Mouse (Mus musculus) adrenal gland, postnatal 14 days (tissue): ENCODE results near the gene Fkbp14. TPM values are rescaled to one million over a fixed set of nuclear protein-coding genes. Genes with fewer than 3 reads are reported as not detected.

ENCODE experiments used
- DNase-seq: peaks from one replicate; pipeline ENCODE4 v3.0.0; 2021; ENCODE audit warnings: mixed read lengths
- long read RNA-seq, 2 experiments: library from polyadenylated mRNA; stranded (forward); transcript quantifications; one replicate each; pipeline ENCODE4 v2.0.0; 2021
- total RNA-seq: library from RNA; stranded (reverse); gene quantifications from 2 replicates; pipeline ENCODE4 v1.2.3, GENCODE M21; 2021

The Fkbp14 gene
- 17.9 and 20.1 TPM in 2 replicates for total RNA-seq
- long read RNA-seq, experiment 1, transcript Fkbp14-201 (4 exons, 2,694 nt) = major isoform, 15 of 18 reads
- long read RNA-seq, experiment 1, partial matches to known transcripts = 1 of 18 reads
- long read RNA-seq, experiment 1, other reads (novel, unspliced or antisense) = 2 of 18 reads
- long read RNA-seq, experiment 2, transcript Fkbp14-201 (4 exons, 2,694 nt) = major isoform, 17 of 20 reads
- long read RNA-seq, experiment 2, partial matches to known transcripts = 0 of 20 reads
- long read RNA-seq, experiment 2, other reads (novel, unspliced or antisense) = 1 of 20 reads

DNA sequence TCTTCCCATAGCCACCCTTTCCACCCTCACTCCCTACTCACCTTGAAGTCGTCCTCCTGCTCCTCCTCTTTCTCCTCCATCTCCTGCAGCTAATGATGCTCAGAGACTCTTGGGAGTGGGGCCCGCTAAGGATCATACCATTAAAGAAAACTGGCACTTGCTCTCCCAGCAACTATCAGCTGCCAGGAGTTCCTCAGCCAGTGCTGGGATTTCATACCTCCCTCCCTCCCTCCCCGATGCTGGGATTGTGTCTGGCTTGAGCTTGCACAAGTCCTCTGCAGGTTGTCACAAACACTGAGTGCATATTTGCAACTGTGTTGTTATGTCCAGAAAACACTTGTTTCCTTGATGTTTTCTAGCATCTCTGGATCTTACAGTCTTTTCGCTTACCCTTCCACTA, at the start of gene Fkbp14:
Gene Fkbp14, minus strand, starts transcription at position 101 of the 400 bp plus-strand sequence.
- DNase-seq = no peak

DNA sequence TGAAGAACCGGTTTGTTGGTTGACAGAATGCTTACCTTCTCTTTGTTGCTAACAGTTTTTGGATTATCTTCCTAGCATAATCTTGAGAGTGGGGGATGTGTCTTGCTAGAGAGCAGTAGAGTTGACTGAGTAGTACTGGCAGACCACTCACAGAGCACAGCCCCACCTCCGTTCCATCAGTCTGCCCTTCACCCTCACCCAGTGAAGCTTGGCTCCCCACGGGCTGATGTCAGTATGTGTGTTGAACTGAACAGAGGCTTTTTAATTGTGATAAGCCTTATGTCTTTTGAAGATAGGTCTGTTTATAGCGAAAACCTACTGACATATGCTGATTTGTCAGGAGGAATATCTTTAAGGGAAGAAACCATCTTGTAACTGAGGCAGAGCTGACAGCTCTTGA, 46.1 kb upstream of the Fkbp14 start:
- DNase-seq = no peak

GRCm38 (mm10) chr6:54641953-54642352, 44.8 kb upstream of the Fkbp14 start:
- no peak for DNase-seq

GRCm38 (mm10) chr6:54639877-54640276, 42.8 kb upstream of the Fkbp14 start:
- DNase-seq = no peak

DNA sequence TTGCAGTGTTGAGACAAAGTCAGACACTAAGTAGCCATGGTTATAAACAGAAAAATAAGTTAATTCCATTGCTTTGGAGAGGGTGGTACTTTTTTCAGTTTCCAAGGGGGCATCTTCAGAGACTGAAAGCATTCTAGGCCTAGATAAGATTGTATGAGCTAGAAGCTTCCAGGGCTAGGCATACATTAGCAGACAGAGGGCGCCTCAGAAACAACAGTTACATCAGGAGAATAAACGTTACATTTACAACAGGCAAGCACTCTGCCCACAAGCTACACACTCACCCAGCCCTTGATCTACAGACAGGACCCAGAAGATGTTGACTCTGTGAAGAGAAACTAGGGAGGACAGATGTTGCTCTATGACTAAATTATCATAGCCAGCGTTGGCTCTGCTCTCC, 34.4 kb upstream of the Fkbp14 start:
- DNase-seq = no peak

GRCm38 (mm10) chr6:54629734-54630133, 32.6 kb upstream of the Fkbp14 start:
- DNase-seq = peak; percentile 47

GRCm38 (mm10) chr6:54628381-54628780, 31.3 kb upstream of the Fkbp14 start:
- DNase-seq = no peak

DNA sequence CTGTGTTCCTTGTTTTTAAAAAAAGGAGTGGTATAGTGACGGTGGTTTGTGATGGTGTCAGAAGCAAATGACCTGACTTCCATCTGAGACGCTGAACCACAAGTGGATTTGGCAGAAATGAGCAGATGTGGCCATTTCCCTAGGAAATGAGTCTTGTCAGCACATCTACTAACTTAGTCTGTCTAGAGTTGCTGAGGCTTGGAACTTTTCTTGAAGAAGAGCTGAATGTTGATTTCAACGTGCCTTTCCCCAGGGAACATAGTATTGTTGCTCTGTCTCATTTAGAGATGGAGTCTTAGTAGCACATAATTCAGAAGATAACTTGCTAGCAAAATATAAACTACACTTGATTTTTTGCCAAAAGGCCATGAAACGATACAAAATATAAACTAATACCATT, 23.2 kb upstream of the Fkbp14 start:
- DNase-seq = no peak

- DNase-seq = no peak
These were observed 22.4 kb upstream of the Fkbp14 start for GRCm38 (mm10) chr6:54619530-54619929.

GRCm38 (mm10) chr6:54617363-54617762, 20.3 kb upstream of the Fkbp14 start:
- DNase-seq = no peak

DNA sequence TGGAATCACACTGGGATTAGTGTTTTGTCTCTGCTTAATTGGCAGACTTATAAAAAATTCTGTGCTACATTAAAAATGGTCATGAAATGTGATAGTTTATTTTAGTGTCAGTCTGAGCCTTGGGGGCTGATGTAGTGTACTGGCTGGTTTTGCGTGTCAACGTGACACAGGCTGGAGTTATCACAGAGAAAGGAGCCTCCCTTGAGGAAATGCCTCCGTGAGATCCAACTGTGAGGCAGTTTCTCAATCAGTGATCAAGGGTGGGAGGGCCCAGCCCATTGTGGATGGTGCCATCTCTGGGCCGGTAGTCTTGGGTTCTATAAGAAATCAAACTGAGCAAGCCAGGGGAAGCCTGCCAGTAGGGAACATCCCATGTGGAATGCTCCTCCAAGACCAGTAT, 9.1 kb upstream of the Fkbp14 start:
- no peak for DNase-seq

DNA sequence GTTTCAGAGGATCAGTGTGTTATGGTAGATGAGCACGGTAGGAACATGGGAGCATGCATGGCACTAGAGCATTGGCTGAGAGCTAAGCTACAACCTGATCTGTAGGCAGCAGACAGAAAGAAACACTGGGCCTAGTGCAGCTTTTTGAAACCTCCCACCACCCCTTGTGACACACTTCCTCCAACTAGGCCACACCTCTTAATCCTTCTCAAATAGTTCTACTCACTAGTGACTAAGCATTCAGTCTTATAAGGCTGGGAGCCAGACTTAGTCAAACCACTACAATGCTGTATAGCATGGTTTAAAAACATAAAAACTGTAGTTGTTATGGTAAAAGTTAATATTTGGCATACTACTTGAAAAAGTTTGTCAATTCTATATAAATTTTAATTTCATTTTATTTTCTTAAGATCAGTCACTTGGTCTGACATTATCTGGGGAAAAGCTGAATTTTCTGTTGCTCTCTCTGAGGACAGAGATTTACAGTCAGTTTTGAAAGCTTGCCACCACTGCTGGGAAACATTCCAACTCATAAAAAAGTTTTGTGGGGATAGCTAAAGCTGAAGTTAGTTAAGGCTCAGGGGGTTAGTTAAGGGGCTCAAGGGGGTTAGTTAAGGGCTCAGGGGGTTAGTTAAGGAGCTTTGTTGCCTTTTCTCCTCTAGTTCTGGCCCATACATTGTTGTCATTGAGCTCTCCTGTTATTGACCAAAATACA, 7.0 kb upstream of the Fkbp14 start:
- DNase-seq = peak; percentile 67

DNA sequence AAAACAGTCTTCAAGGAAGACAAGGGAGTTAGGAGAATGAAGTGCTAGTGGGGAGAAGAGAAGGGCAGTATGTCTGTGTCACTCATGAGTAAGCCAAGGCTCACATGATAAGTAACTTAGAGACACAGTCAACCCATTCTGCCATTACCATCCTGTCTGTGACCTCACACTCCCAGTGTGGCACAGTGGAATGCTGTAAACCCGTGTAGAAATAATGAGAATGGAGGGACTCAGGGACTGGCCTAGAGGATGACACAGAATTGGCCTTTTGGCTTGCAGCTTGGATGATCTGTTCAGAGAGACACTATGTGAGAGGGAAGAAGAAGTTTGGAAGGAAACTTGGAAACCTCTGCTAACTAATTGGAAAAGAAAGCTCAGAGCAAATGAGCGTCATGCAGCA, 5.8 kb upstream of the Fkbp14 start:
- no peak for DNase-seq

DNA sequence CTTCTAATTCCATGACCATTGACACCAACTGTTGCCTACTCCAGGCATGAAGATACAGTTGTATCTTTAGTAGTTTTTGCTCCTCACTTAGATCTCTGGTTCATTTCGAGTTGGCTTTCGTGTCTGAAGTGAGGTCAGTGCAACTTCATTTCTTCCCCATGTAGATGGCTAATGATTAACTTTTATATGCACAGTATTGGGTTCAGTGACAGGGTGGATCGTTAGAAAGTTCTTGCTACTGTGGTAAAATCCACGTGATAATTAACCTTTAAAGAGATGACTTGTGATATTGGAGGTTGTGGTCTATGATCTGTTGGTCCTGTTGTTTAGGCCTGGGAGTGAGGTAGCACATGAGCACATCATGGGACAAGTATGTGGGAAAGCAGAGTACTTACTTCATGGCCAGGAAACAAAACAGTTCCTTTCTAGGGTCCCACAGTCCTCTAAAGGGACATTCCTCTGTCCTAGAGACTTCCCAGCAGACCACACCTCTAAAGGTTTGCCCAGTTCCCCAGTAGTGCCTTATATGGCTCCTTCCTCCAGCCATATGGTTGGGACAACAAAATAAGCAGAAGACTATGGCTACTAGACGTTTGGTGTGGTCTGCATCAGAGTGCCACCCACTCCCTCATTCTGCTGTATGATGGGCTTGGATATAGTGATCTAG, 3.7 kb upstream of the Fkbp14 start:
- no peak for DNase-seq

DNA sequence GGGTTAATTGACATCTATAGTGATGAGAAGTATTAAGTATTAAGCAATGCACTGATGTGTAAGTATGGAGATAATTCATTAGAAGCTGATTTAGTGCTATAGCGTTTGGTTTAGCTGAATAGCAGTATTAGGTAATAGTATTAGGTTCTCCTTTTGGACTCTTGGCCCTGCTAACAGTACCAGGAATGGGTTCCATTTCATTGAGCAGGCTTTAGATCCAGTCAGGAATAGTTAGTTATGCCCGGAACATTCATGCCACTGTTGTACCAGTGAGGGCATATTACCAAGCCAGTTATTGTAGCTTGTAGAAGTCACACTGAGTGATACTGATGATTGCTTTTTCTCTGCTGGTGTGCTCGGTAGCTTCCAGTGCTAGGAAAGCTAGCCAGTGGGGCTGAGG, 603 bp upstream of the Fkbp14 start:
- no peak for DNase-seq

- no peak for DNase-seq
These were observed 1.7 kb downstream of the Fkbp14 start for GRCm38 (mm10) chr6:54595330-54595878.

GRCm38 (mm10) chr6:54594469-54595329, 2.4 kb downstream of the Fkbp14 start, which contains the start of gene Plekha8:
Gene Plekha8, plus strand, starts transcription at chr6:54595111.
- peak; percentile 96 for DNase-seq

DNA sequence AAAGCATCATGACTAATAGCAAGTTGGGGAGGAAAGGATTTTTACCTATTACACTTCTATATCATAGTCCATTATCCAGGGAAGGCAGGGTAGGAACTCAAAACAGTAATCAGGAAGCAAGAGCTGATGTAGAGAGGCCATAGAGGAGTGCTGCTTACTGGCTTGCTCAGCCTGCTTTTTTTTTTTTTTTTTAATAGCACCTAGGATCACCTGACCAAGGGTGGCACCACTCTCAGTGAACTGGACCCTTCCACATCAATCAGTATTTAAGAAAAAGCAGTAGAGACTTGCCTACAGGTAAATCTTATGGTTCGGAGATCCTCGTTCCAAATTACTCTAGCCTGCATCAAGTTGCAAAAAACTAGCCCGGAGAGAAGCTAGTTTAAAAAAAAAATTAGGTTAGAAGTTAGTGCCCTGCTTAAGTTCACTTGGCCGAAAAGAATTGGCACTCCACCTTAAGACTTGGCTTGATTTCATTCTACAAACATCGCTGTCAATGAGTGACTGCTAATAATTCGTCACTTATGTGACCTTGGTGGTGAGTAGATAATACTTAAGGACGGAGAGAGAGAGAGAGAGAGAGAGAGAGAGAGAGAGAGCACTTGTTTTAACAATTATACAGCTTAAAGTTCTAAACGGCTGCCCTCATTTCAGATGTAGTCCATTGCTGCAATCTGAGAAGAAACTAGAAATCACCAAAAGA, 3.2 kb downstream of the Fkbp14 start:
- DNase-seq = no peak

DNA sequence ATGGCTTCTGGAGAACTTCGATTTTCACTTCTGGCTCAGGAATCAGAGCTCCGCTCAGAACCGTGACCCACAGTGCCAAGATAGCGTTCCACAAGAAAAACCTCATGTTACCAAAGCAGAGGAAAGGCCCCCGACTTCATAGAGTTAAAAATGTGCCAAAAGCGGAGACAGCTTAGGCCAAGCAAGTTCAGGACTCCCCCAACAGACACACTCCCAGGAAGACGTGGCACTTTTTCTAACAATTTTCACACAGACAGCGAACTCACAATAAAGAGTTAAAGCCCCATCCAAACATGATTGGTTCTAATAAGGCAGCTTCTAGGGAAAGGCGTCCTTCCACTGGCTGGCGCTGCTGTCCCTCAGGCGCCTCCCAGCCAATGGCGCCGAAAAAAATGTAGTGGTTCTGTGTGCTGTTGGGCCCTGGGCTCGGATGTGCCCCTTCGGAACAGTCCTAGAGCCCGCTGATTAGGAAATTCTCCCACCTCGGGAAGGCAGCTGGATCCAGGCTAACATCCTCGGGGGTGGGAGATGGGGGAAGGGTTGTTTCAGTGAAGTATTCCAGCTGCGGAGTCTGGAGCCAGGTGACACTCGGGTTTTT, 4.1 kb downstream of the Fkbp14 start:
- DNase-seq = peak; percentile 95

- DNase-seq = no peak
These were observed 5.3 kb downstream of the Fkbp14 start for GRCm38 (mm10) chr6:54591778-54592177.

- no peak for DNase-seq
These were observed 6.4 kb downstream of the Fkbp14 start for GRCm38 (mm10) chr6:54590691-54591090.
